In the genomic region with DNA sequence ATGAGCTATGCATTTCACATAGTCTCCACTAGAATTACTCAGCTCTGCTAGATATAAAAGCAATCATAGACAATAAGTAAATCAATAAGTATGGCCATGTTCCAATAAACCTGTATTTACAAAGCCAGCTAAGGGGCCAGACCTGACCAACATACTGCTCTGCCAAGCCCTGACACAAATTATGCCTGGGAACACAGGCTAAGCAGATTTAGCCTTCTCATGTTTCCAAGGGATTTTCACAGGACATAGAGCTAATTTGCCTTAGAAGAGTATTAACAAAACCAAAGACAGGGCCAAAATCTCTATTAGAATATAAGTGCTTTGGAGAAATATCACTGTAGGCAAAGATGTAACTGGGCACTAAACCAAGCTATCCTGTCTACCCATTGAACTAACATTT, we compare ENCODE assay signal across 27 mouse cellular contexts. TPM values are rescaled to one million over a fixed set of nuclear protein-coding genes. Genes with fewer than 3 reads are reported as not detected.
DNase-seq lines count a peak whose midpoint lies in the region; ATAC-seq and TF ChIP-seq lines count a peak whose summit lies in the region.
"Had no signal": no experiment of that assay in that cellular context is flagged by ENCODE, and none has a peak within 500 bp of the region (broad histone marks: within the 10 kb centered on the region; RNA-seq: fewer than 3 reads in every experiment).

No protein-coding gene starts in this region.

- no peaks in the 10 kb centered on the region for H3K36me3 ChIP-seq in forebrain, embryonic 14.5 days (ENCODE audit: control insufficient read depth, insufficient read depth, low read length)
- H3K36me3 ChIP-seq in forebrain, embryonic 10.5 days (replicated peaks): no peaks in the 10 kb centered on the region
- H3K36me3 ChIP-seq in liver, adult 2 months (ENCODE audit: control insufficient read depth, insufficient read depth, low read length): no peaks in the 10 kb centered on the region
- H3K36me3 ChIP-seq in liver, postnatal 0 days (replicated peaks; ENCODE audit: insufficient read depth, low read length): no peaks in the 10 kb centered on the region
- no peaks in the 10 kb centered on the region for H3K36me3 ChIP-seq in midbrain, embryonic 13.5 days
- H3K36me3 ChIP-seq: embryonic facial prominence, embryonic 15.5 days; heart, embryonic 10.5 days; heart, embryonic 13.5 days had no signal

- DNase-seq in forebrain, embryonic 14.5 days (ENCODE audit: low spot score): peak; percentile 24
- no peak for DNase-seq in forebrain, embryonic 10.5 days (ENCODE audit: extremely low spot score, low spot score)
- DNase-seq in liver, adult 2 months (ENCODE audit: extremely low read depth, low read depth, low spot score): peak; percentile 15
- no peak for DNase-seq in liver, postnatal 0 days
- DNase-seq in retina, postnatal 7 days (ENCODE audit: low read depth, low spot score): peak; percentile 16
- DNase-seq: adrenal gland, adult 2 months; adrenal gland, postnatal 14 days; cerebellum, adult 11-12 months; cerebellum, adult 8-10 months; cerebellum, postnatal 36 days; embryo, embryonic 11 days; gastrocnemius, postnatal 10 days; gastrocnemius, postnatal 36 days; heart, adult 2 months; heart, postnatal 14 days; heart, postnatal 4 days had no signal

- H3K79me2 ChIP-seq in liver, adult 2 months (ENCODE audit: control insufficient read depth, insufficient read depth, low read length): no peaks in the 10 kb centered on the region

- H3K4me2 ChIP-seq in forebrain, embryonic 14.5 days (ENCODE audit: low read length): no peak overlapping the region
- no peak overlapping the region for H3K4me2 ChIP-seq in liver, postnatal 0 days (ENCODE audit: low read depth, low read length)
- no peak overlapping the region for H3K4me2 ChIP-seq in midbrain, embryonic 13.5 days (replicated peaks)
- H3K4me2 ChIP-seq: embryonic facial prominence, embryonic 15.5 days; heart, embryonic 13.5 days; hindbrain, embryonic 14.5 days had no signal

- ATAC-seq in forebrain, embryonic 14.5 days: peak; percentile 26; the same call in 1 of the 2 replicates
- no peak for ATAC-seq in liver, postnatal 0 days
- ATAC-seq in midbrain, embryonic 13.5 days: no peak
- ATAC-seq: CD4-positive, CD25-positive, alpha-beta regulatory T cell, adult 4 months; hindbrain, postnatal 0 days; inflammation-experienced regulatory T-cells, adult 6 months; intestine, embryonic 16.5 days had no signal

- no peaks in the 10 kb centered on the region for H3K27me3 ChIP-seq in forebrain, embryonic 14.5 days (replicated peaks; ENCODE audit: control insufficient read depth, insufficient read depth, low read length)
- no peaks in the 10 kb centered on the region for H3K27me3 ChIP-seq in forebrain, embryonic 10.5 days (ENCODE audit: poor library complexity, severe bottlenecking)
- H3K27me3 ChIP-seq in liver, adult 2 months (ENCODE audit: control insufficient read depth, insufficient read depth, low read length): no peaks in the 10 kb centered on the region
- no peaks in the 10 kb centered on the region for H3K27me3 ChIP-seq in liver, postnatal 0 days (ENCODE audit: insufficient read depth, low read length)
- H3K27me3 ChIP-seq in midbrain, embryonic 13.5 days: no peaks in the 10 kb centered on the region
- H3K27me3 ChIP-seq: embryonic facial prominence, embryonic 15.5 days; heart, embryonic 13.5 days had no signal

- TF ChIP-seq POLR2A in liver, adult 2 months (IDR thresholded peaks at IDR 0.05; ENCODE audit: extremely low read depth, insufficient read depth, low read length): no peak

- H3K9ac ChIP-seq in forebrain, embryonic 14.5 days (ENCODE audit: low read length): no peak overlapping the region
- no peak overlapping the region for H3K9ac ChIP-seq in liver, adult 2 months (ENCODE audit: low read depth, low read length)
- no peak overlapping the region for H3K9ac ChIP-seq in liver, postnatal 0 days (replicated peaks)
- H3K9ac ChIP-seq in midbrain, embryonic 13.5 days (replicated peaks): no peak overlapping the region
- H3K9ac ChIP-seq: embryonic facial prominence, embryonic 15.5 days; heart, embryonic 13.5 days; hindbrain, embryonic 14.5 days had no signal

- no peaks in the 10 kb centered on the region for H3K9me3 ChIP-seq in forebrain, embryonic 14.5 days (replicated peaks; ENCODE audit: control insufficient read depth, low read length)
- H3K9me3 ChIP-seq in forebrain, embryonic 10.5 days: no peaks in the 10 kb centered on the region
- no peaks in the 10 kb centered on the region for H3K9me3 ChIP-seq in liver, postnatal 0 days (ENCODE audit: low read length)
- no peaks in the 10 kb centered on the region for H3K9me3 ChIP-seq in midbrain, embryonic 13.5 days
- H3K9me3 ChIP-seq: embryonic facial prominence, embryonic 15.5 days; heart, embryonic 10.5 days; heart, embryonic 13.5 days had no signal

- H3K4me1 ChIP-seq in forebrain, embryonic 14.5 days (ENCODE audit: control insufficient read depth, insufficient read depth, low read length): no peaks in the 10 kb centered on the region
- peaks cover 2% of the 10 kb centered on the region; the same call in 1 of the 2 replicates for H3K4me1 ChIP-seq in forebrain, embryonic 10.5 days
- no peaks in the 10 kb centered on the region for H3K4me1 ChIP-seq in liver, adult 2 months (ENCODE audit: control insufficient read depth, insufficient read depth, low read length)
- no peaks in the 10 kb centered on the region for H3K4me1 ChIP-seq in liver, postnatal 0 days (ENCODE audit: insufficient read depth)
- H3K4me1 ChIP-seq in midbrain, embryonic 13.5 days (replicated peaks): peaks cover 16% of the 10 kb centered on the region
- H3K4me1 ChIP-seq: embryonic facial prominence, embryonic 15.5 days; heart, embryonic 10.5 days; heart, embryonic 13.5 days had no signal

- no peak overlapping the region for H3K27ac ChIP-seq in forebrain, embryonic 14.5 days (ENCODE audit: low read depth, low read length)
- H3K27ac ChIP-seq in forebrain, embryonic 10.5 days: no peak overlapping the region
- H3K27ac ChIP-seq in liver, adult 2 months (replicated peaks; ENCODE audit: insufficient read depth, low read depth, low read length): no peak overlapping the region
- H3K27ac ChIP-seq in liver, postnatal 0 days (ENCODE audit: low read depth): no peak overlapping the region
- no peak overlapping the region for H3K27ac ChIP-seq in midbrain, embryonic 13.5 days
- H3K27ac ChIP-seq: embryonic facial prominence, embryonic 15.5 days; heart, adult 2 months; heart, embryonic 10.5 days; heart, embryonic 13.5 days; hindbrain, embryonic 14.5 days; hindbrain, postnatal 0 days had no signal

- TF ChIP-seq EP300 in liver, postnatal 0 days (IDR thresholded peaks at IDR 0.05; ENCODE audit: low read depth): no peak

- H3K4me3 ChIP-seq in forebrain, embryonic 14.5 days (ENCODE audit: low read depth, low read length): no peak overlapping the region
- no peak overlapping the region for H3K4me3 ChIP-seq in forebrain, embryonic 10.5 days
- H3K4me3 ChIP-seq in liver, adult 2 months (ENCODE audit: insufficient read depth, low read depth, low read length): no peak overlapping the region
- no peak overlapping the region for H3K4me3 ChIP-seq in liver, postnatal 0 days (ENCODE audit: low read depth, low read length)
- no peak overlapping the region for H3K4me3 ChIP-seq in midbrain, embryonic 13.5 days (replicated peaks)
- H3K4me3 ChIP-seq: embryonic facial prominence, embryonic 15.5 days; heart, adult 2 months; heart, embryonic 10.5 days; heart, embryonic 13.5 days had no signal

- no peak for TF ChIP-seq CTCF in liver, adult 2 months (IDR thresholded peaks at IDR 0.05; ENCODE audit: low read depth, low read length)
- TF ChIP-seq CTCF in liver, postnatal 0 days (IDR thresholded peaks at IDR 0.05; ENCODE audit: low read depth): no peak

RNA-seq across cellular contexts. Expression of gene Arfgef3, which starts 42.2 kb away (rescaled TPM):
- 2.8 and 4.7 TPM in 2 replicates for polyA plus RNA-seq in forebrain, embryonic 14.5 days (2014; fragmentation: Nextera tagmentation; extraction: Ambion mirVana)
- polyA plus RNA-seq in forebrain, embryonic 10.5 days (2016; fragmentation: Nextera tagmentation; extraction: Ambion mirVana): 0.41 and 0.62 TPM in 2 replicates
- under 0.01 and 0.07 TPM in 2 replicates for total RNA-seq in liver, adult 2 months (2014; rRNA removed)
- not detected in 2 replicates for polyA plus RNA-seq in liver, adult 2 months (2012; rRNA removed)
- polyA plus RNA-seq in liver, postnatal 0 days (2015; fragmentation: Nextera tagmentation; extraction: Ambion mirVana): 0.01 TPM in 2 replicates
- 4.0 and 4.6 TPM in 2 replicates for polyA plus RNA-seq in midbrain, embryonic 13.5 days (2015; fragmentation: Nextera tagmentation; extraction: Ambion mirVana)
- total RNA-seq: MEL had no signal
- polyA plus RNA-seq: C2C12 had no signal

Comparison
In these comparisons a context has a peak if more than half of its experiments do, and no peak if none do; other contexts are left out.
1. DNase-seq: peak in forebrain, embryonic 14.5 days (single experiment), liver, adult 2 months (single experiment) and retina, postnatal 7 days (single experiment); none in forebrain, embryonic 10.5 days (single experiment) and liver, postnatal 0 days (single experiment).